Mouse (Mus musculus): ENCODE data around the gene Frzb.

- TF ChIP-seq CTCF (IDR thresholded peaks at IDR 0.05; ENCODE audit: extremely low read depth, insufficient read length, insufficient replicate concordance, low read depth, low read length) (no peak), POLR2A (IDR thresholded peaks at IDR 0.05; ENCODE audit: low read depth, low read length) (no peak)
Observed at GRCm38 (mm10) chr2:80445926-80446307, 1.5 kb downstream of the Frzb start.

Measured in small intestine, adult 2 months (tissue).